Mouse (Mus musculus) kidney, postnatal 36 days (tissue): ENCODE measurements around the gene Klk6.
A peak's percentile ranks its signal among the peaks of the same experiment; 100 is the strongest.

ENCODE experiments used
- DNase-seq, 2 experiments: peaks; one replicate each; pipeline ENCODE4 v3.0.0; 2021 to 2022; ENCODE audit warnings: mixed read lengths in 2 of 2

Klk6 gene

DNA sequence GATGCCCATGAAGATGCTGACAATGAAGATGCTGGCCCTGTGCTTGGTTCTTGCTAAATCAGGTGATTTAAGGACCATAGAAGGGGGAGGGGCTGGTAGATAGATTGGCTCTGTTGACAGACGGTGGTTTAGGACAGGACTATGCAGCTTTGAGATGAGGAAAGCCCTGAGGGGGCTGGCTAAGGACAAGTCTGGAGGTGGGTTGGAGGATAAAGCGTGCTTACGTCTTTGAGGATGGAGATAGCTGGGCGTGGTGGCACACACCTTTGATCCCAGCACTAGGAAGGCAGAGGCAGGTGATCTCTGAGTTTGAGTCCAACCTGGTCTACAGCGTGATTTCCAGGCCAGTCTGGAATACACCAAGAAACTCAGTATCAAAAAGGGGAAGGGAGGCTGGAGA, 1.8 kb downstream of the Klk6 start:
- DNase-seq: no peak

DNA sequence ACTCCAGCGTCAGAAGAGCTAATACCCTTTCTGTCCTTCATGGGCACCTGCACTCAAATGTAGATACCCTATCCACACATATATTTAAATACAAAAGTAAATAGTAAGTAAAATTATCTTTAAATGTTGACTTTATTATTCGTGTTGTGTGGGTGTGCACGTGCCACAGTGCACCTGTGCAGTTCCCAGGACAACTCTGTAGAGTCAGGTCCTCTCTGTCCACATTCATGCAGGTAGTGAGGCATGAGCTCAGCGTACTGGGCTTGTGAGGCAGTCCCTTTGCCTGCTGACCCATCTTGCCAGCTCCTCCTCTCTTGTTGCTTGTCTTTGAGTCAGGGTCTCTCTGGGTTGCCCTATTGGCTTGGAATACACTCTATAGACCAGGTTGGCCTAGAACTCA, 3.4 kb downstream of the Klk6 start:
- DNase-seq: no peak

DNA sequence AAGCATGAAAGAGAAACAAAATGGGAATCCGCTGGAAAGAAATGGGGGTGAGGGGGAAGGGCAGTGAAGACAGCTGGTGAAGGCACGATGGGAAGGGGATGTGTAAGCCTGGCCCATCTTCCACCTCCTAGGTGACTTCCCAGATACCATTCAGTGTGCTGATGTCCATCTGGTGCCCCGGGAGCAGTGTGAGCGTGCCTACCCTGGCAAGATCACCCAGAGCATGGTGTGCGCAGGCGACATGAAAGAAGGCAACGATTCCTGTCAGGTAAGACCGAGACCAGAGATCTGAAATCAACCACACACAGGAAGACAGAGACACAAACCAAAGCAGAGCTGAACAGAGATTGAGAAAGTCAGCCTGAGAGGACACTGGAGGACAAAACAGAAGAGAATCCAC, 4.7 kb downstream of the Klk6 start:
- no peak for DNase-seq

DNA sequence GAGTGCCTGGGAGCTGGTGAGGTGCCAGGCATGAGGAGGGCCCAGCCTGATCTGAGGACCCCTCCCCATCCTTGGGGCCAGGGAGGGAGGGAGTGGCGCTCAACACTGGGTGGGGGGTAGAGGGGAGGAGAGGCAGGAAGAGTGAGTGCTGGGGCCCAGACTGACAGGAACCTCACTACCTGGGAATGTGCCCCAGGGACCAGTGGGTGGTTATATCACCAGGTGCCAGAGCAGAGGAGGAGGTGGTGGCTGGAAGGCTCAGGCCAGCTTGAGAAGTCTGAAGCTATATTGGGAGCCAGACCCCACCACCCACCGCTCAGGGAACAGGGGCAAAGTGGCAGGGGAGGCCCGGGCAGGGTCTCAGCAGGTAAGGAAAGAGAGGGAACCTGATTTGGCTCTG, 17.4 kb downstream of the Klk6 start, which contains the start of gene Klk5:
Gene Klk5 (plus strand): TSS at position 271 of the 400 bp plus-strand sequence.
- DNase-seq: no peak

DNA sequence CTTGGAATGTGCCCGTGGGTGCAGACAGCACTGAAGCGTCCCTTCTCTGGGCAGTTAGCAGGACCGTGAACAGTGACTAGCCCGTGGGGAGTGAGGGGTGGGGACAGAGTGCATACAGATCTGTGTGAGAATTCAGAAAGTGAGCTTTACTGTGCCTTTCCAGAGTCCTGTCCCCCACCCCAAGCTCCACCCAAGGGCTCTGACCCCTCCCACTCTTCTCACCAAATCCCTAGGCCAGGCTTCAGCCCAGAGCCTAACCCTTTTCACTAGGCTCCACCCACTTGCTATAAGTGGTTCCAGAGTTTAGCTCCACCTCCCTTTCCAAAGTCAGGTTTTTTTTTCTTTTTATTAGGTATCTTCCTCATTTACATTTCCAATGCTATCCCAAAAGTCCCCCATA, 19.5 kb downstream of the Klk6 start:
- no peak for DNase-seq

DNA sequence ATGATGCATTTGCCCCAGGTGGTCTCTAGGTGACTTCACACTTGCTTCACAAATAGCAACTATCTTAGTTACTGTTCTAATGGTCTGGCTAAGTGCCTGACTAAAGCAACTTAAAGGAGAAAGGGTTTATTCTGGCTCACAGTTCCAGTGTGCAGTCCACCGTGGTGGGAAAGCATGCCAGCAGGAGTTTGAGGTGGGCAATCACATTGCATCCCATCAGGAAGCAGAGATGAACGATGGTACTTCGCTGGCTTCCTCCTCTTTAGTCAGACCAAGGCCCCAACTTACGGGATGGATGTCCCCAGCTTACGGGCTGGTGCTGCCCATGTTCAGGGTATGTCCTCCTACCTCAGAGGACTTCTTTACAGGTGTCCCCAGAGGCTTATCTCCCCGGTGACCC, 27.3 kb downstream of the Klk6 start:
- no peak for DNase-seq

DNA sequence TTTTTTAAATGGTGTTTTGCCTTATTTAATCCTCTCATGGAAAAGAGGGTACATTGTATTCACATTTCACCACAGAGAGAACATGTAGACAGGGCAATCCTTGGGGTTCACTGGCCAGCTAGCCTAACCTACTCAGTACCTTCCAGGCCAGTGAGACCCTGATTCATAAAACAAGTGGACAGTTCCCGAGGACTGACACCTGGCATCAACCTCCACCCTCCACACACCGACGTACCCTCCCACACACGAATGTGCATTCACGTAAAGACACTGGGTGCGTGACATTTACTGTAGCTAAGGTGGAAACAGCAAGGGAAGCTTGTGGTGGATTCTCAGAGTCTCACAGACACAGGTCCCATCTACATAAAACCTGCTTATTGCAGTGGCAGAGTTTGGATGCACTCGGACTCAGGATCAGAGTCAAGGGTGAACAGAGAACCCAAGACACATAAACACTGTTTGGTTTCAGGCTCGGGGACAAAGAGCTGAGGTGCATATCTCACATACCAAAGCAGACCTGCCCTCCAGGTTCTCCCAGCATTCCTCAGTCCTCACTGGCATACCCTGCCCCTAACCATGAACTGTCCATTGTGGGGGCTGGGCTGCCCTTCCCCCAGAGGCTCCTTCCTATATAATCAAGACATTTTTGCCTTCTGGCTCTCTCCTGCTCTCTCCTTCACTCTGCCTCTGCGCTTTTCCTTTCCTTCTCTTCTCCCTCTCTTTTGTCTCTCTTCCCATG, 30.5 kb downstream of the Klk6 start:
- no peak for DNase-seq

DNA sequence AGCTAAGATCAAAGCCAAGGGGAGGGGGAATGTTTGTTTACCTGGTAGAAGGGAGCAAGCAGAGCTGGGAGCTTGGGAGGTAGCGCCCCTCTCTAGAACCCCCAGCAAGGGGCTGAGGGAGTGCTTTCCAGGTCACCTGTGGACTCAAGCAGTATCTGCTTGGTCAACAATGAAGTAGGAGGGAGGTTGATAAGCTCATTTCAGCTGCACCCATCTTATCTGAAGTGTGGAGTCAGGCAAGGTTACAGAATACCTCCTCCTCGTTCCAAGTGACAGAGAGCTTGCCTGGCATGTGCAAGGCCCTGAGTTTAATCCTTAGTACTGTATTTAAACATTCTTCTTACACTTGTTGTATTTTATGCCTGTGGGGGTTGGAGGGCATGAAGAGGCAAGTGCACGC, 31.4 kb downstream of the Klk6 start:
- no peak for DNase-seq

DNA sequence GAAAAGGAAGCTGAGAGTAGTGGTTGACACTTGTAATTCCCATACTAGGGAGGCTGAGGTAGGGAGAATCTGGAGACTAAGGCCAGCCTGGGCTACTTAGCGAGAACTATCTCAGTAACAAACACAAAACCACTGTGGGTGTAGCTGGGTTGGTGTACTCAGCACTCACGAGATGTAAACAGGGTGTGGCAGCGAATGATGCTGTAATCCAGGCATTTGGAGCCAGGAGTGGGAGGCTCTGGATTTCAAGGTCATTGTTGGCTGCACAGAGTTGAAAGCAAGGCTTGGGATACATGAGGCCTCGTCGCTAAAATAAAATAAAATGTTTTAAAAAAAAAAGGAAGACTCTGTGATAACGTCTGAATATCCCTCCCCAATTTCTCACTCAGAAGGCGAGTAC, 32.0 kb downstream of the Klk6 start:
- DNase-seq: no peak

DNA sequence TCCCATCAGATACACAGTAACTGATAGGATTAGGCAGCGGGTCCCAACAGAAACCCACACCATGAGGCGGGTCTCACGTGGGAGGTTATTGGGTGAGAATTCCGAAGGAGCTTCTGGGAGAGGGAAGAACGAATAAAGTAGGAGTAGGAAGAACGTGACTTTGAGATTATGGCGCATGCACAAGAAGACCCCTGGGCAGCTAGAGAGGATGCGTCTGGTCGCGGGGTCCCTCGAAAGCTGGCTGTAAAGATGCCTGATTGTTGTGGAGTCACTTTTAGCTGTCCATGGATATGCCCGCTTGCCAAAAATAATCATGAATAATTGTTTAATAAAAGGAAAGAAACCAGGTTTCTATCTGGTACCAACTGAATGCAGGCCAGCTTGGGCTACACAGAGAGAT, 33.2 kb downstream of the Klk6 start:
- no peak for DNase-seq

DNA sequence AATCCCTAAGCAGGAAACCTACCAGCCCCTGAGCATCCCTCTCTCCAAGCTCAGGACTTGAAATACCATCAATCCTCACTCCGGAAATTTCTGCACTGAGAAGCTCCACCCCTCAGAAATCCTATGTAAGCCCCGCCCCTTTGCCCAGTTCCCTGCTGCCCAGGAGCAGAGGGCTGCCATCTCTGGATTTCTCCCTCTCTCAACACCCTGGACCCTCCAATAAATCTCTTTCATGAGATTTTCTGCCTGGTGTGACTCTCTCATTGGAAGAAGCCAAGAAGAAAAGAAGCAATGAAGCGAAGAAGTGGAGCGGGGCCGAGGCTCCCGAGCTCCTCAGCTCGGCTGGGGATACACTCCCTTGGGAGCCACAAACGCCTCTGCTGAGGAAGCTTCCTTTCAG, 36.1 kb downstream of the Klk6 start:
- no peak for DNase-seq

DNA sequence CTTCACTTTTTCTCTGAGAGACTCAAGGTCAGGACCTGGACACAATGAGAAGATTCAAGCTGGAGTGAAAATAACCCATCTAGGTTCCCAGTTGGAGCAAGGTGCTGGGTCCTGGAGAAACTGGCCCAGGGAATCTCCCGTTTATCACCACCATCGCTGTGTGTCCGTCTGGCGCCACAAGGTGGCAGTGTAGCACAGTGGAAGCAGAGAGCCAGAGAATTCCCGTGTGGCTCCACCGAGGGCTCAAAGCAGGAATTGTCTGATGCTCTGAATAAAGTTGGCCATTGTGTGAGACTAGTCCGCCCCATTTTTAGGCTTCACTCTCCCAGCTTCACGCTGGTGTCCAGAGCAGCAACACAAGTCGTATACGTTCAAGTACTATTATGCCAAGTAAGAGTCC, 48.9 kb downstream of the Klk6 start:
- DNase-seq: peak; percentile 59 to 91

DNA sequence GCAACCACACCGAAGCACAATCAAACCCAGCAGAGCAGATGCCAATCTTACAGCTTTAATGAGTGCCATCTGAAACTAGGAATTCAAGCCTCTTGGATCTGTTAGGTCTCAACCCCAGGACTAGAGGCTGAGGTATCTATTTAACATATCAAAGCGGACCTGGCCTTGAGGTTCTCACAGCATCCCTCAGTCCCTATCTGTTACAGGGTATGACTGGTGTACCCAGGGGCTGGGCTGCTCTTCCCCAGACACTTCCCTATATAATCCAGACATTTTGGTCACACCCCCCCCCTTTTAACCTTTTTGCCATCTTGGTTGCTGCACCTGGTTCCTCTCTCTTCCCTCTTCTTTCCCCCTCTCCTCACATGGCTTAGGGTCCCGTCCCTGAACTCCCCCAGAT, 49.4 kb downstream of the Klk6 start:
- no peak for DNase-seq

DNA sequence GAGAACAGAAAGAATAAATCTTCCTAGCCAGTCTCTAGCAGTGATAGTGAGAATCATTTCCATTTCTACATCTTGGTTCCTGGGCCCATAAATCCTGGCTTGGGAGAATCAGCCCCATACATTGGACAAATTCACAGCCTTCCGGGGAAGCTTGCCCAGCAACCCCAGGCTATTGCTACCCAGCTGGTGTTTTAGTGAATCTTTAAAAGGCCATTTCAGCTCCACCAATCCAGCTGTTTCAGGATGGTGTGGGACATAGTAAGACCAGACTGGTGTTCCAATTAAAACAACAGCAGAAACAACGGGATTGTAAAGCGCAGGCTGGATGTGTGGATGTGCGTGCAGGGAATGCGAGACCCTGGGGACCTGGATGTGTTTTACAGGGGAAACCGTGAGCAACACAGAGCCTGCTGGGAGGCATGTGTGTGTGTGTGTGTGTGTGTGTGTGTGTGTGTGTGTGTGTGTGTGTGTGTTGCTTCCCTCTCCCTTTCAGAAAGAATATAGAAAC, 50.6 kb downstream of the Klk6 start:
- DNase-seq: no peak

DNA sequence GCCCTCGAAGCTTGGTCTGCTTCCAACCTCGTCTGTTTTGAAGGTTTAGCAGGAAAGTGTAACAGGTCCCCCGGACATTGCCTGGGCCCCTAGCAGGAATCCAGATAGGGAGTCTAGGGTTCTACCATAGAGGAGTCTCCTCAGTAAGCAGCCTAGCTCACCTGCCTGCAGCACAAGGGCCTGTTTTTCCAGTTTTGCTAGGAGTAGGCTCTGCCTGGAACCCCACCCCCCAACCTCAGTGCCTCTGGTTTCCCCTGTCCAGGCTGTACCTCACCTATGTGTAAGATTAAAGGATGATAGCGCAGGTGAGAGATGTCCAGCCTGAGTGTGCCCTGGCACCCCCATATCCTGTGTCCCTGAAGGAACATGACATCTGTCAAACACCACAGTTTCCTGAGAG, 52.1 kb downstream of the Klk6 start:
- no peak for DNase-seq

DNA sequence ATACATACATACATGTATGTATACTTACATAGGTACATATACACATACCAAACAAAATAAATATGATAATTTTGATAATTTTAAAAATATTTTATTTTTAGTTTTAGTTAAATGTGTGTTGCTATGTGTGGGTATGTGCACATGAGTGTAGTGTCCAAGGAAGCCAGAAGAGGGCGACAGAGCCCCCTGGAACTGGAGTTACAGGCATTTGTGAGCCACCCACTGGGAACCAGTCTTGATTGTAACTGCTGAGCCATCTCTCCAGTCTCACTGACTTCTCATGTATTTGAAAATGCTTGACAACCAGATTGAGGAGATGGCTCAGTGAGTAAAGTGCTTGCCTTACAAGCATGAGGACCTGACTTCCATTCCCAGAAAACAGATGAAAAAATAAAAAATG, 54.0 kb downstream of the Klk6 start:
- no peak for DNase-seq

DNA sequence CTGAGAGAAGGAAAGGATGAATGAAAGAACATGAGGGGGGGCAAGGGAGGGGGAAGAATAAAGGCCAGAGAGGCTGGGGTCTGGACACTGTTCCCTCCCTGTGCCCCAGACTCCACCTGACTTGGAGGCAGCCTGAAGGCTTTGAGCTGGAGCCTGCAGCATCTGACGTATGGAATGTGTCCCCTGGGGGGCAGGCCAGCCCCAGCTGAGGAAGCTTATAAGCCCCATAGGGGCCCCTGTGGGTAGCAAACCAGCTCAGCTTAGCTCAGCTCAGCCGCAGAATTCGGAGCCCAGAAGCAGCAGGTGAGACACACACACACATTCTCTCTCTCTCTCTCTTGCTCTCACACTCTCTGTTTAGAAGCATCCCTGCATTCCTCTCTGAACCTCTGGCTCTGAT, 56.6 kb downstream of the Klk6 start, which contains the start of gene Klk4:
Gene Klk4 (plus strand): TSS at position 249 of the 400 bp plus-strand sequence.
- no peak for DNase-seq
